Mouse (Mus musculus) right cerebral cortex, postnatal 10 days (tissue): ENCODE data around the gene Ctr9.

Experiments
- DNase-seq, 2 experiments: peaks; one replicate each; pipeline ENCODE4 v3.0.0; 2021; ENCODE audit warnings: low spot score in 2 of 2

The Ctr9 gene

DNA sequence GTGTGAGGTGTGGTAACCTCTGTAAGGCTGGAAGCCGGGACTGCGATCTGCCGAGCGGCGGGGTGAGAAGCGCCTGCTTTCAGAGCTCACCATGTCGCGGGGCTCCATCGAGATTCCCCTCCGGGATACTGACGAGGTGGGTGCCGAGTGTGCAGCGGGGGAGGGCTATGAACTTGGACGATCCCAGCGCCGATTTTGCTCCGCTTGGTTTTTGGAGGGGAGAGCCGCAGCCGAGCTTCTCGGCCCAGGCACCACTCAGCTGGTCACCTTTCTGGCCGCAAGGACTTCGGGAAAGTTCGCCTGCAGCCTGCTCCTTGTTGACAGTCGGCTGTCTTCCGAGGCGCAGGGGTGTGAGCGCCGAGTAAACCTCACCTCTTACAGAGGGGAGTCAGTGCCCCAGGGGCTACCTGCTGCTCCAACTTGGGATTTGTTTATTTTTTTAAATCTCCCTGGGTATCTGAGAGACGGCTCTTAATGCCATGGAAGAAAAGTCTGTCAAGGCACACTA lies 349 bp downstream of the Ctr9 start:
- no peak for DNase-seq

DNA sequence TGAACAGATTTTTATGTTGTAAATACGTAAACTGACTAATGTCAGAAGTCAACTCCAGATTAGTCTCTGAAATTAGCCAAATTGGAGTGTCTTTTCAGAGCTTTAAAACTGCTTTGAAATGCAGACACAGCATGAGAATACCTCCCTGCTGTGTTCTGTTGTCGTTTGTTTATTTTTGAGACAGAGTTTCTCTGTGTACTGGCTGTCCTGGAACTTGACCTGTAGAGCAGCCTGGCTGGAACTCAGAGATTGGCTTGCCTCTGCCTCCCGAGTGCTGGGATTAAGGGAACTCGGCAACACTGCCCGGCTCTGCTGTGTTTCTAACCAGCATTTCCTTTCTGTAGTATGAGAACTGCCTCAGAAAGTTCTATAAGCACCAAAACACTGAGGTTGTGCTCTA lies 20.2 kb downstream of the Ctr9 start:
- DNase-seq = no peak

DNA sequence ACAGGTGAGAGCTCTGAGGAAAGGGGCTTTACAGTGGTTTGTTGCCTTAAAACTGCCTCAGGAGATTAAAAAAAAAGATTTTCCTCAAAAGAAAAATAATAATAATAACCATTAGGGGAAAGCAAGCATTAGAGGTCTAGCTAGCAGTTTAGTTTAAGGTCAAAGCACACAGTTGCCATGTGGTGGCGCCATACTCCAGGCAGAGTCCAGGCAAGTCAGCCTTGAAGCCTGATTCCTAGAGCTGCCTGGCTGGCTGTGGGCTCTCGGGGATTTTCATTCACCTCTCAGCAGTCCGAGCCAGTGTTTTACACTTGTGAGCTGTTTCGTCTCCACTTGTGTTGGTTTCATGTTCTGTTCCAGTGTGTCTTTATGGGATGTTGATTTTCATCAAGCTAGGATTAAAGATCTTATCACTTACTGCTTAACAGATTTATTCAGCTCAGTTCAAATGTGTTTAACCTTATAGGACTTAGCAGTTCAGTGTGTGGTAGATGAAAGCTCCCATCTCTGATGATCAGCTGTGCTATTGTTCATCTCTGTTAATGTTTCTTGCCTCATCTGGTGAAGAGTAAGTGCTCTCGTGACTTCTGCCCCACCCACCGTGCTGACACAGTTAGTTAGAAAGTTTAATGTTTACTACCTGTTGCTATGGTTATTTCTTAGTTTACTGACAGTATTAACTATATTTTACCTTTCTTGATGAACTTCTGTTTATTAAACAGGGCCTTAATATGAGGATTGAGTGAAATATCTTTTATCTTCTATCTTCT lies 21.1 kb downstream of the Ctr9 start:
- peak; percentile 67 to 77 for DNase-seq

DNA sequence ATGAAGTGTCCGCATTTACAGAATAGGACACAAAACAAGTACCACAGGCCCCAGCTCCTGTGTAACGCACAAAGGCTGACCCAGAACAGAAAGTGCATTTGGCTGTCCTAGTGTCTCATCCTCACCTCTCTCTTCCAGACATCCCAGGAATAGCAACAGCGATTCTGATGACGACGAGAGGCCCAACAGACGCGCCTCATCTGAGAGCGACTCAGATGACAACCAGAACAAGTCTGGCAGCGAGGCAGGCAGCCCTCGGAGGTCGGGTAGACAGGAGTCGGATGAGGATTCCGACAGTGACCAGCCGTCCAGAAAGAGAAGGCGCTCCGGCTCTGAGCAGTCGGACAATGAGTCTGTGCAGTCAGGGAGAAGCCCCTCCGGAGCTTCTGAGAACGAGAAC lies 26.5 kb downstream of the Ctr9 start:
- no peak for DNase-seq

DNA sequence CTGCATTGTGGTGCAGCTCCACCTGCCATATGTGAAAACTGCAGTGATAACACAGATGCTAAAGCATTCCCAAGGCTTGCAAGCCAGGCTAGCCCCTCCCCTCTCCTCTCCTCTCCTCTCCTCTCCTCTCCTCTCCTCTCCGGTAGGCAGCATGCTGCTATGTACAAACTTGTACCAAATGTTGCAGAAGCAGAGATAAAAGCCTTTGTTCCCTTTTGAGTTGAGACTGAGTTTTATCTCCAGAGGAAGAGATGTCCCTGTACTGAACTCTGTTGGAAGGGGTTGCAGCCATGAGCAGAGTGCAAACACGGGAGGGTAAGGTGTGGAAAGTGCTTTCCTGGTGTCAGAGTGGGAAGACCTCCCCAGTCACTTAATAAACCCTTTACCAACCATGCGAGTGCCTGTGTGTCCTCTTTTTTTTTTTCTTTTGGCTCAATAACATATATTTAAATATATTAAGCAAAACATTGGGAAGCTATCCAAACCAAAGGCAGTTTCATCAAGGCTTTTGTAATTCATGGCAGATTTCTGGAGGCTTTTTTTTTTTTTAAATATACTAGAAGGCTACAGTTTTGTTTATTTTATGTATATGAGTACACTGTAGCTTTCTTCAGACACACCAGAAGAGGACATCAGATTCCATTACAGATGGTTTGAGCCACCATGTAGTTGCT lies 27.4 kb downstream of the Ctr9 start:
- DNase-seq = no peak

DNA sequence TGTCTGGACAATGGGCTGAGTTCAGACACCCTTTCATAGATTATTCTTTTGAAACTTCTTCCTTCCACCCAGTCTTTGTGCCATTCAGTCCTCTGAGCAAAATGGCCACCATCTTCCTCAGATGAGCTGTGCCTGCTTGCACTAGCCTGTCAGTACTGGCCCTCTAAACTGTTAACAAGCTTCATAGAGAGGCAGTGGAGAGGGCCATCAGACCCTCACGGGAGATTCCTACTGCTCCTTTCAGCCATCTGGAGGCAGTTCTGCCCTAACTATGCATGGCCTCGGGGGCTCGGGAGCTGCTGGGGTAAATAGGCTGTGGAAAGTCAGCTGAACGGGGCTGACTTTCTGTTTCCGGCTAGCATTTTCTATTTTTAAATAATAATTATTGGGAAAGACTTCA lies 30.8 kb downstream of the Ctr9 start:
- no peak for DNase-seq

DNA sequence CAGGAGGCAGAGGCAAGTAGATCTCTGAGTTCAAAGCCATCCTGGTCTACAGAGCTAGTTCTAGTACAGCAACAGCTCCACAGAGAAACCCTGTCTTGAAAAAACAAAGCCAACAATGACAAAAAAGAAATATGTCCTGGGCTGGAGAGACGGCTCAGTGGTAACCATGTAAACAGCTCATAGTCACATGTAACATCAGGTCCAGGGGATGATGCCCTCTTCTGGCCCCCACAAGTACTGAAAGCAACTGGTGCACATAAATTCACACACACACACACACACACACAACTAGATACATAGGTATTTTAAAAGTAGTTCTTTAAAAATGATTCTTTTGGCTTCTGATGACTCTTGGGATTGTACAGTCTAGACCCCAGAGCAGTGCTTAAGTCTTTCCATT lies 34.2 kb downstream of the Ctr9 start:
- no peak for DNase-seq

DNA sequence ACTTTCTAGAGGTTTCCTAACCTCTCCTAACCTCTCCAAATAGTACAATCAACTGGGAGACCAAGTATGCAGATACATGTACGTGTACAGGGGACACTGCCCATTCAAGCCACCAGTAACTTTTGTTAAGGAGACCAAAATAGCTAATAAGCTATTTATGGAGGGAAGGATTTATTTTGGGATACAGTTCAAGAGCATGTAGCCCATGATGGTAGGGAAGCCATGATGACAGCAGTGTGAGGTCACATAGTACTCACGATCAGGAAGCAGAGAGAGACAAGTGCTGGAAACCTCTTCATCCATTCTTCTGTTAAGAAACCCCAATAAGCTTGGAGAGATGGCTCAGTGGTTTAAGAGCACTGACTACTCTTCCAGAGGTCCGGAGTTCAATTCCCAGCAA lies 39.4 kb downstream of the Ctr9 start:
- no peak for DNase-seq

DNA sequence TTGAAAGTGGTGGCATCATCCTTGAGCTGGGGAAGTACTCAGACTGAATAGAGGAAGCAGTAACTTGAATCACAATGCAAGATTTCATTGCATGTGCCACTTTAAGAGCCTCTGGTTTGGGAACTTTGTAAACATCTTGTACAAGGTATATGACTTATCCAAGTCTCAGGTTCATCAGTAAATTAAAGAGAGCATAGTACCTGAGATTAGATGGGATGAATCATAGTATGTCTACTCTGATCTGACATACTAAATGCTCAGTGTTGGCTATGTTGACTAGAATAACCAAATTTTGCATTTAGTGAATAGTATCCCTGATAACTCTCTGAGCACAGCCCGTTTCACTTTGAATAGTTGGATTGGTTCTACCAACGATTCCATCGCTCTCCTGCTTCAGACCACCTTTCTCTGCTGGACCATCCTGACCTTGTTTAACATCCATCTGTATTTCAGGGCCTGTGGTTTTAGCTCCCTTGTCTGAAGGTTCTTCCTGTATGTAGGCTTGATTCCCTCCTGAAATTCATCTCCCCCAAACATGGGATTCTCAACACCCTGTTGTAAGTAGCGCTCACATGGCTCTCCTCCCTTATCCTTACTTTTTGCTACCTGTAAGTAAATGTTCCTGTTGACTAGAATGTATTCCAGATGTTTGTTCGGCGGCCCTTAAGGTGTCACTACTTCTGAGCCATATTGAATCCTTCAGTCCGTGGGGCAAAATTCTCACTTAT lies 40.9 kb downstream of the Ctr9 start:
- no peak for DNase-seq

DNA sequence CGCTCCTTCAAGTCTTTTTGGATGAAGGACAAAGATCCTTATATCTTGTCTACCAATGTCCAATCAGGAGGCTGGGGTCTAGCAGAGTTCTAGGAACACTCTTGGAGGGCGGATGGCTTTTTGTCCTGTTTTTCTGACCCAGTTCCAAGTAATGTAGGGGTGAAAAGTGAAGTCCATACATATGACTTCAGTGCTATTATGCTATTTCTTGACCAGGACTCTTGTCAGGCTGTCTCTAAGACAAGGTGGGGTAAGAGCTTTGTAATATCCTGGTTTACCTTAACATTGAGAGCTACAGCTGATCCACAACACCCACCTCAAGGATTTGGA lies 41.4 kb downstream of the Ctr9 start:
- no peak for DNase-seq

DNA sequence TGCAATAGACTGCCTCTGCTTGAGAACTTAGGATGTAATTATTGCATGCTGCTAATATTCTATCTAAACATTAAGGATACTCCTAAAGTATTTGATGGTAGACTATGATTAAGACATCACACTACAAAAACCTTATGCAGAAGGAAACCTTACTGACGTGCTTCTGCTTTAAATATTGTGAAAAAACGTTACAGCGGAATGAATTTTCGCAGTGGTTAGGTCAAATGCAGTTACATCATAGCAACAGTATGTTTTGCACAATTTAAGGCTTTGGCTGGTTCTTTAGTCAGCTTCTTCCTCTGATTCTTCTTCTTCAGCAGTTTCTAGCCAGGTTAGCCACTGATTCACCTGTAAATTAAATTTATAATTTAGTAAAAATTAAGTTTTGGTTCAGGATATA lies 43.7 kb downstream of the Ctr9 start:
- no peak for DNase-seq

DNA sequence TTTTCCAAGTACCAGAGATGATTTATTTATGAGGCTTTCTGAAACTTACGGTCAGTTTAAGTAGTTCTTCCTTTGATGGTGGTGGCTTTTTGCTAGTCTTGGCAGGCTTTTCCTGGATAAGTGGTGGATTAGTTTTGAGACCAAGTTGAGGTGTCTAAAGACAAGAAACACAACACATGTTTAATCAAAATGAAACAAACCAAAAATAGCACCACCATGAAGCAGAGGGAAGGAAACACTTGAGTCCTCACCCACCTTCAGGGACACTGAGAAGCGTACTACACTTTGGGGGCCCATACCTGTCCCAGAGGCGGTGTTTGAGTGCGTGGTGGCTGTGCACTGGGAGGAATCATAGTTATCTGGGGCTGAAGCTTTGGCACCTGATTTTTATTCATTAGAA lies 46.5 kb downstream of the Ctr9 start:
- no peak for DNase-seq

DNA sequence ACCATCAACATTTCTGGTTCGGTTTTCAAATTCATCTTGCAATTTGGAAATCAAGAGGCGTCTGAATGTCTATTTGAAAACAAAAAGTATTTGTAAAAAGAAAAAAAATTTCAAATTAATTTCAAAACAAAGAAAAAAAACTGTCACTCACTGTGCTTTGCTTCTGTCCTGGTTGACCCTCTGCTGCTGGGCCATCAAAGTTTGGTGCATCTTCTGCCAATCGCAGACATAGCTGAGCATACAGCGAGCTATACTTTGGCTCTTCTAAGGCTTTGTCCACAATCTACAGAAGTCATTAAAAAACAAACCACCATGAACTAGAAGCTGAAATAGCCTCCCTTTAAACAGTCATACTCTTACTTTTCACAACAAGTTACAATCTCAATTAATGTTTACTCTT lies 49.5 kb downstream of the Ctr9 start:
- no peak for DNase-seq

DNA sequence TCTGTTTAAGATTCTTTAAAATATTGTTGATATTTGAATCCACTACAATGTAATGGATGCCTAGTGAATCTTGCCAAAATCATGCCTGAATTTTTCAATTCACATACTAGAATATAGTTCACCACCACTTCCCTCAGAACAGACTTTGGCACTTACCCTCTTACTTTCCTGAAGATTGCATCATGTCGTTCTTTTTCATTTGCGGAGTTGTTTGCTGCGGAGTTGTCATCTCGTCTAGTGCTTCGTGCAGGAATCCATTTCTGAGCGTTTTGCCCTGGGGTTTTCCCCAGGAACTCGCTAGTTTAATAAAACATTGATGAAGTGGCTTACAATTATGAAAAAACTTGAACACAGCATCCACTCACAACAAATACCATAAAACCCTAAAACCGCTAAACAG lies 51.3 kb downstream of the Ctr9 start:
- DNase-seq = no peak

DNA sequence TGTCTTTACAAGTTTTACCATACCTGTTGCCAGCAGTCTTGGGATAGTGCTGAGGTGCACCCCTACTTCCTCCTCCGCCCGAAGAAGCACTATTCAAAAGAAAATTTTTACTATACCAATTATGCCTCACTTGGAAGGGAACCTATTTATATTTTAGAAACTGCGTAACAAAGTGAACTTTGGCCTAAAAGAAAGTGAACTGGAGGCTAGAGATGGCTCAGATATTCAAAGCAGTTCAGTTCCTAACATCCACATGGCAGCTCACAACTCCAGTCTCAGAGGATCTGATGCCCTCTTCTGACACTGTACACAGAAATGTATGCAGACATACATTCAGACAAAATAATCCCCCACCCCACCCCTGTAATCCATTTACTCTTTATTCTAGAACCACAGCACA lies 52.1 kb downstream of the Ctr9 start:
- DNase-seq = no peak

DNA sequence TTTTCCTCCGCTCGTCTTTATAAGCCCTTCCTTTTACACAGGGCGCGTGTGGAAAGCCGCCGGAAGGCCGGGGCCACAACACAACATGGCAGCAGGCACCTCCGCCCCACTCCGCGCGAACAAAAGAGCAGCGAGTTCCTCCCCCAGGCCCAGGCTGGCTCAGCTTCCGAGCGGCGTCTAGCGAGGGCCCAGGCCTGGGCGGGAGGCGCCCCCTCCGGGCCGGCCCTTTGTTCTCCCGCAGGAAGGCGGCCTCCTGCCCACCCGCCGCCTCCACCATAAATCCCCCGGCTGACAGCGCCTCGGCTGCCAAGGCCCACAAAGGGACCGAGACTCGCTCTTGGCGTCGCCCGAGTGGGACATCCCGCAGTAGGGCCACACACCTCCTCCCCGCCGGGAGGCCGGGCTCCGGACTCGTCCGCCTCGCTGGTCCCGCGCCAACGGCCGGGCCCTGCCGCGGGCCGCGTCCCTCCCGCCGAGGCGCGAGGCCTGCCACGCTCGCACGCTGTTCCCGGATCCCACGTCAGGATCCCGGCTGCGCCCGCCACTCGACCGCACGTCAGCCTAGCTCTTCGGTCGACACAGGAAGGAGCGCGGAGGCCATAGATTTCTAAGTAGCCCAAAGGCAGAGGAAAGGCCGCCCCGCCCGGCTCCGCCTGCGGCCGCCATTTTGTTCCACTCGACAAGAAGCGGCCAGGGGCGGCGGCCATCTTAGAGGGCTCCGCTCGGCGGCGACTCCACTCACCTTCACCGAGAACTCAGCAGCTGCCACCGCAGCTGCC lies 53.5 kb downstream of the Ctr9 start:
- DNase-seq = peak; percentile 89 to 92

DNA sequence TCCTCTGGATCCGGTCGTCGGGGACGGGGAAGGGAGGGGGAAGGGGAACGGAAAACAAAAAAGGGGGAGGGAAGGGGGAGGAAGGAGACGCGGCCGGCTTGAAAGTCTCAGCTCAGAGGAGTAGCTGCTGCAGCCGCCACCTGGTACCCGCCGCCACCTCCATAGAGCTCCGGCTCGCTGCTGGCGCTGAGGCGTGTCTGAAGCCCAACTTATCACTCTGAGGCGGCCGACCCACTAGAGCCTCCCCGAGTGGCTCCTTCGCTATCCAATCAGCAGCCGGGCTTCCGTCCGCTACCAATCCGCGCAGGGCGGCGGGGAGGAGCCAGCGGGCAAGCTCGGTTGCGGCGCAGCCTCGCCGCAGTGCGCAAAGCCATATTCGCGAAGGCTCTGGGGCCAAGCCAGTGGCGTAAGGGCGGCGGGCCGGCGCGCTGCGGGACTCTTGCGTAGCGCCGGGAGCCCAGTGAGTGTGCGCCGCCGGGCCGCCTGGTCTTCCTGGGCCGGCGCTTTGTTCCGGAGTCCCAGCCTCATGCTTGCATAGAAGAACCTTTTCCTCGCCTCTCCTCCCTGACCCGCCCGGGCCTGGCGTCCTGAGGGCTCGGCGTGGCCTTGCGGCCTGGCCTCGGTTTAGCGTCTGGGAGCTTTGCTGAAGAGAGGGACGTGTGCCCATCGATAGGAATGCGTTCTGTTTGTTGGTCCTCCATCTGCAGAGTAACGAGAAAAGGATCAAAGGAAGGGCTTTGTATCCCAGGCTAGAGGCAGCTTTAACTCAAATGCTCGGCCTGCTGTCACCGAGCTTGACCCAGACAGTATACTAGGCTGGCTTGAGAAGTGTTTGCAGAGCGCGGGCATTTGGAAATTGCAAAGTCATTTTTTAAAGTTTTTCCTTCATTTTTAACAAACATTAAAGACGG lies 54.3 kb downstream of the Ctr9 start, which contains the start of gene Eif4g2:
Eif4g2 (minus strand) TSS at position 209 of the 911 bp plus-strand sequence.
- peak; percentile 99 to 100 for DNase-seq

DNA sequence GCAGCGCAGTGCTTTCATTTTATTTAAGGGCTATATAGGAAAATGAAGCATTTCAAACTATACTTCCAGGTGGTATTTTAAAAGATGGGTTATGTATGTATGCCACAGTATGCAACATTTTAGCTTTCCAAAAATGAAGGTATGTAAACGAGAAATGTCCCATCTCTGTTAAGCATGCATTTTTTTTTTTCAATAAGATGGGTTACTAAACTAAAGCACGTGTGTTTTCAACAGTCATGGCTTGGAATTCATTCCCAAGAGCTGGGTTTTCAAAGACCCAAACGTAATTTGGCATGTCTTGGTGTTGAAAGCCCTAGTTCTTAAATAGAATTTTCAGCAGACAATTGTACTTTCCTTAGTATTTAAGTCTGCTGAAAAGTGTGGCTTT lies 55.0 kb downstream of the Ctr9 start:
- no peak for DNase-seq

DNA sequence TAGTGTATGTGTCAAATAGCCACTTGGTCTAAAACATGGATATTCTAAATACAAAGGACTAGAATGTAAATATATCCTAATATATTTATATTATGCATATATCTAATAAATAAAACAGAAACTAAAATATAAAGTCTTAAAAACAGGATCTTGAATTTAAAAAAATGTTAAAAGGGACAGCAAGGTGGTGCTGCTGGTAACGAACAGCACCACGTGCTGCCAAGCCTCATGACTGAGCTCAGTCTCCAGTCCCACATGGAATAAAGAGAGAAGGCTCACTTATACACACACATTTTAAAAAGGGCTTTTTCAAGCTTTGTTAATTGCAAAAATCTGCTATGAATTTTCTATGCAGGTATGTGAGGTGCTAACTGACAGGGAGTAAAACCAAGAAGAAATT lies 55.7 kb downstream of the Ctr9 start:
- DNase-seq = no peak

DNA sequence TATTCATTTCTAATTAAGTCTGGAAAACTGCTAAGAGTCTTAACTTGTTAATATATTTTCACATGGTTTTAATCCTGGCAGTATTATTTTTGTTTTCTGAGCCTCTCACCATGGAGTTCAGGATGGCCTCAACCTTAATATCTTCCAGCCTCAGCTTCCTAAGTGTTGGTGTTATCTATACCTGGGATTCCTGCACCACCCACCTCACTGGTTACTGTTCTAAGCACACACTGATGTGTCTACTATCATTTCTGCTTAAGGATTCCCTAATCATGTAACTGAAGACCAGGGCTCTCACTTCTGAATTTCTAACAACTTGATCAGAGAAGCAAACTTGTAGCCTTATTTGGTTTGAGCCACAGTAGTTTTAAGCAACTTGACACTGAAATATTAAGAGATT lies 56.4 kb downstream of the Ctr9 start:
- DNase-seq = no peak

DNA sequence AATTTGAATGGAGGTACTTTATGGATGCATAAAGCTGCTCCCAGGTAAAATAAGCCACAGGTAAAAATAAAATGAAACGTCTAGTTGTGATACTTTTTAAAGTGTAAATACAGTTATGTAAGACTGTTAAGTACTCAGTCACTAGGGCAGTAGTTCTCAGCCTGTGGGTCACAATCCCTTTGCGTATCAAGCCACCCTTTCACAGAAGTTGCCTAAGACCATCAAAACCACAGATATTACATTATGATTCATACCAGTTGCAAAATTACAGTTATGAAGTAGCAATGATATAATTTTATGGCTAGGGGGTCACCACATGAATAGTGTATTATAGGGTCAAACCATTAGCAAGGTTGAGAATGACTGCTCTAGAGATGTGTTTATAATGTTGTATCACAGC lies 66.4 kb downstream of the Ctr9 start:
- DNase-seq = no peak
